Mouse (Mus musculus): Measurements from ENCODE around the gene Inhbe.

The Inhbe gene

DNA sequence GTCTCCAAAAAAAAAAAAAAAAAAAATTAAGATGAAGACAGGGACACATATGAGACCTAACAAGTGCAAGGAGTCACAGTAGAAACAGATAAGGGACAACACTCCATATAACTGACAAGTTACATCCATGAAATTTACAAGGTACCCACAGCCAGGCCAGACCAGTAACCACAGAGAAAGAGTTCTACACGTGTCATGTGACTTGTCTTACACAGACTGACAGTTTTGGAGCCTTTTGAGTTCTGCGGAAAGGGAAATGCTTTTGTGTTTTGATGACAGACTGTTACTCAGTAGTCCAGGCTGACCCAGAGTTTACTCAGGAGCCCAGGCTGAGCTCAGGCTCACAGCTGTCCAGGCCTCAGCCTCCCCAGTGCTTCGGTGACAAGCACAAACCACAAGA lies 11.2 kb downstream of the Inhbe start:
- no peak for DNase-seq (ENCODE audit: low read depth)

DNA sequence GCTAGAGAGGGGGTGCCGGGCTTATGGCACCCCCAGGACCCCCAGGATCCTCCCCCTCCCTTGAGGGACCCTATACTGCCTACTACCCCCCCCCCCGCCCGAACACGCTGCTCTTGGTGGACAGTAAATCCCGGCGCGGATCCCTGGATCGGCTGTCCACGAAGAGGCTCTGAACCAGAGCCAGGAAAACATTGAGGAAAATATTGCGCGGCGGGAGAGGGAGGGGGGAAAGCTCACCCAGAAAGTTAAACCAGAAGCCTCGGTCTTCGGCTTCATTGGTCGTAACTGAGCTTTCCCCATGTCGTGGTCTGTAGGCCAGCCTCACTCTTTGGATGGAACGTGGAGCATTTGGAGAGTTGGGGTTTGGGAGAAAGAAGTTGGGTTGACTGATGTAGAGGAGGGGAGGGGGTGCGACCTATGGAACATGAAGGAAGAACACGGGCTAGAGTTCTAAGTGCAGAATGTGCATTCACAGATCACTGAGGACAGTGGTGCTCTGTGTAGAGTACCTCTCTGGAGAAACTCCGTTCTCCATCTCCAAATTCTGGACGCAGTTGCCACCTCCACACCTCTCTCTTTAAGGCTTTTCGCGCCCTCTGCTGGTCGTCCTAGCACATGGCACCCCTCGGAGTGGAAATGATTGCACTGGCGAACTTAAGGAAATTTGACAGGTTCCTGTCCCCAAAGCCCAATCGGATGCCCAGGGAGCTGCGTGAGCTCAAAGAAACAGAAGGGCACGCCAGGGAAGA lies 12.1 kb downstream of the Inhbe start, which contains the start of gene Gli1:
Gene Gli1 (minus strand): TSS at position 84 of the 749 bp plus-strand sequence.
- DNase-seq (ENCODE audit: low read depth), result peak; percentile 94

GRCm38 (mm10) chr10:127341360-127341690 lies 12.9 kb downstream of the Inhbe start:
- no peak for DNase-seq (ENCODE audit: low read depth)

- DNase-seq (ENCODE audit: low read depth), result no peak
Observed at GRCm38 (mm10) chr10:127340577-127341359, 13.4 kb downstream of the Inhbe start.

DNA sequence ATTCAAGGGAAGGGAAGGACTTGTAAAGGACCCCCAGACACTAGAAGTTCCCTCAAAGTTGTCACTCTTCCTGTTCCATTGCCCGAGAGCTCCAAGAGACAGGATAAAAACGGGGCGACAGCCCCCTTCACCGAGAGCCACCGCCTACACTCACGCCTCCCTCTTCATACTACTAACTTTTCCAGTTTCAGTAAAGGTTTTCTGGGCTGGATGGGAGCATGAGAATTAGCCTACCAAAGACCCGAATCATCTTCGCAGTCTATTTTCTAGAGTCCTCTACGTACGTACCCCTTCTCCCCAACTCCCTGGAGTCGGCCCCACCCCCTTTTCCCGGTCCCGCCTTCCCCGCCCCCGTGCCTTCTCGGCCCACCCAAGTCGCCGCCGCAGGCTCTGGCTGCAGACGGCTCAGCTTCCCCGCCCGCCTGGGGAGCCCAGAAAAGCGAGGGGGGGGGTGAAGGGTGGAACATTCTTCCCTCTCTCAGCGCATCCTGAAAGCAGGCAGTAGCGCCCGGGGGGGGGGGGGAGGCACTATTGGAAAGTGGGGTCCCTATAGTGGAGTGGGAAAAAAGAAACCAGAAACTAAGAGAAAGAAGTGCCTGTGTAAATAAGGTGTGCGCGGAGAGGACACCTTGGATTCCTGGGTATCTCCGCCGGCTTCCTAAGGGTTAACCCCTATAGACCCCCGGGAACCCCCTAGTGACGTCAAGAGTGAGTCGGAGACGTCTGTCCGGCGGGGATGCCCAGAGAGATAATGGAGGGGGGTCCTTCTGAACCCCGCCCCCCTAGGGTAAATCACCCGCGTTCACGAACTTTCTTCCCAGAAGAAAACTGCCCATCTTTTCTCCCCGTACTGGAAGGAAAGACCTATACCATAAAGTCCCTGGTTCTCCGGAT lies 14.3 kb downstream of the Inhbe start:
- DNase-seq (ENCODE audit: low read depth), result peak; percentile 80

DNA sequence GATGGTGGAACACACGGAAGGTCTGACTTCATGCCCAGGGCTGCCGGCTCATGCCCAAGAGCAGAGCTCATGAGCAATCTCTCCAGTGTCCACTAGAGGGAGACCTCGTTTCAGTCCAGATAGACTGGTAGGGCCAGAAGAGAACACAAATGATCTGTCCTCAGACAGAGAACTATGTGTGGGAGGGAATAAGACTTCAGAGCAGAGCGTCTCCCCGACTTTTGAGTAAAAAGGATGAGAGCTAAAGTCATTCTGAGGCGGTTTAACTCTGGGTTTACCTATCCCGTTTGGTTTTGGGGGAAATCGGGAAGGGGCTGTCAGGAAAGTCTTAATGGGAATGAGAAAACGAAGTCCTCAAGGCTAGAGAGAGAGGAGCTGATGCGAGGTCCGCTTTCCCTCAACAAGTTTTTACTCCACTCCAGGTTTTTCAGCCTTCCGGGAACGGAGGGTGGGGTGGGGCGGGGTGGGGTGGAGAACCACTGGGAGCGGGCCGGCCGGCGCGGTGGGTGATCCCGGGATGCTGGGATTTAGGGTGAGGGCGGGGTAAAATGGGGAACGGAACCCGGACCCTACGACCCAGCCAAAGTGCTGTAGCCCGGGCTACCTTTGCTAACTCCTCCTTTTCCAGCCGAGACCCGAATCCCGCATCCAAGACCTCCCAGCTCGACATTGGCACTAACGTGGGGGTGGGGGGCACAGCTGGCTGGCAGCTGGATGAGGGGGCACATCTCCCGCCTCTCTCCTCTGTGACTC lies 15.1 kb downstream of the Inhbe start:
- peak; percentile 96 for DNase-seq (ENCODE audit: low read depth)

- no peak for DNase-seq (ENCODE audit: low read depth)
Observed at GRCm38 (mm10) chr10:127337536-127338099, 16.6 kb downstream of the Inhbe start.

DNA sequence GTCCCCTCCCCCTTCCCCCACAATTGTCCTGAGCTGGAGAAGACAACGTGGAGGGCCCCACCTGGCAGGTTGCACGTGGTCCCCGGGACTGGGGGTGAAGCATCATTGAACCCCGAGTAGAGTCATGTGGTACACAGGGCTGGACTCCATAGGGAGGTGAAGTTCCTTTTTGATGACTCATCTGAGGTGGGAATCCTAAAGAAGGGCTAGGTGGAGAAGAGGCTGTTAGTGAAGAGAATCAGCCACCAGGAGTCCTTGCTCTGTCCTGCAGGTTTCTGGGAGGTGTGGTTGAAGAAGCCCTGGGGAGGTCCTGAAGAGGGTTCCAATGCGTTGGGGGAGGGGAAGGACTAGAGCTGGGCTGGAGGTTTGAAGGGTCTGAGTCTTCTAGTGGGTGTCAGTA lies 17.3 kb downstream of the Inhbe start:
- no peak for DNase-seq (ENCODE audit: low read depth)

DNA sequence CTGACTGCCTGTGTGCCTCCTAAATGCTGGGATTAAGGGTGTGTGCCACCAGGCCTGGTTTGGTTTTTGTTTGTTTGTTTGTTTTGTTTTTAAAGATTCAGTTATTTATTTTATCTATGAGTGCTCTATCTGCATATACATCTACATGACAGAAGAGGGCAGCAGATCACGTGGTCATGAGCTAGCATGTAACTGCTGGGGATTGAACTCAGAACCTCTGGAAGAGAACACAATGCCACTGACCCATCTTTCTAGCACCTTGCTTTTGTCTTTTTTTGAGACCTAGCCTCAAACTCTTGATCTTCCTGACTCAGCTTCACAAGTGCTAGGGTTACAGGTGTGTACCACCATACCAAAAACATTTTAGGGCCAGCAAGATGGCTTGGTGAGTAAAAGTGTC lies 18.9 kb downstream of the Inhbe start:
- no peak for DNase-seq (ENCODE audit: low read depth)

DNA sequence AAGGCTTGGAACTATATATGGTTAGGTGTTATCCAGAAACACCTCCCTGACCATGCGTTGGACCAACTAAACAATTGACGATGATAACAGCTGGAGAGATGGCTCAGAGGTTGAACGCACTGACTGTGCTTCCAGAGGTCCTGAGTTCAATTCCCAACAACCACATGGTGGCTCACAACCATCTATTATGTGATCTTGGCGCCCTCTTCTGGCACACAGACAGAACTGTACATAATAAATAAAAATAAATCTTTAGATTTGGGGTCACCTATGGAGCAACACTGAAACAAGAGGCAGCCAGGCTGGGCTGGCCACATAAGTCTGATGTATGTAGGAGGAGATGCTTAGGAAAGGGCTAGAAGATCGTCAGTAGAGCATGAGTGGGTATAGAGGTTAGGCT lies 21.1 kb downstream of the Inhbe start:
- peak; percentile 48 for DNase-seq (ENCODE audit: low read depth)

DNA sequence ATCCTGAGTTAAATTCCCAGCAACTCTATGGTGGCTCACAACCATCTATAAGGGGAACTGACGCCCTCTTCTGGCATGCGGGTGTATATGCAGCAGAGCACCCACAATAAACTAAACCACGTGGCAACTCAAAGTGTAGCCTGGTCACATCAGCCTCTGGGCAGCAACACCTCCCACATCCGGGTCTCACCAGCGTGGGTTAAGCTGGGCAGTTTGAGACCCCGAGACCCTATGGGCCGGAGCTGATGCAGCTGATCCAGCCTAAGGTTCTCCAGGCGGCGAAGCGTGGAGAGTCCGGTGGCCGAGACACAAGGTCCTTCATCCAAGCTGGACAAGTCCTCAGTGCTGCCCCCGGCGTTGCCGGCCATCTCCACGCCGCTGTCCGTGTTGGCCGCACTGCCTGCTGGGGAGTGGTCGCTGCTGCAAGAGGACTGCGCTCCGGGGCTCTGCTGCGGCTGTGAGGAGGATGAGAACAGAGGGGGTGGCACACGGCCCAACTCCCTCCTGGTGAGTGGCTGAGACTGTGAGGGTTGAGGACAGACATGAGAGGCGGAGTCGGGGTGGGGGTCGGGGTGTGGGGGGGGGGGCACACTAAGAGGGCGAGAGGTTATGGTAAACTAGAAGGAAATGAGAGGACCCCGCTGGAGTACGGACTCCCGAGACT lies 21.9 kb downstream of the Inhbe start:
- no peak for DNase-seq (ENCODE audit: low read depth)

DNA sequence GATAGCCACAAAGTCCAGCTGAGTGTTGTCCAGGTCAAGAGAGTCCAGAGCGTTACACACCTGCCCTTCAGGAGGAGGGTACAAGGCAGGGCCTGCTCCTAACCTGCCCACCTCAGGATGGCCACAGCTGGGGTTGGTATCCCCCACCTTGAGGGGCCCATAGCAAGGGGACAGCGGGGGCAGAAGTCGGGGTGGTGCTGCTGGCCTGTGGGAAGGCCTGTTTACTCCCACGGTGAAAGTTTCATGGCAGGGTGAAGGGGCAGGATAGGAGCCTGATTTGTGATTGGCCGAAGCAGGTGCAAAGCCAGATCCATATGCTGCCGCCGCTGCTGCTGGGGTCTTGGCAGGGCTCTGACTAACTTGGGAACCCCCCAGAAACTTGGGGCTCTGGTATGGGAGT lies 24.0 kb downstream of the Inhbe start:
- DNase-seq (ENCODE audit: low read depth), result no peak

- DNase-seq (ENCODE audit: low read depth), result no peak
Observed at GRCm38 (mm10) chr10:127327461-127328145, 26.6 kb downstream of the Inhbe start.

DNA sequence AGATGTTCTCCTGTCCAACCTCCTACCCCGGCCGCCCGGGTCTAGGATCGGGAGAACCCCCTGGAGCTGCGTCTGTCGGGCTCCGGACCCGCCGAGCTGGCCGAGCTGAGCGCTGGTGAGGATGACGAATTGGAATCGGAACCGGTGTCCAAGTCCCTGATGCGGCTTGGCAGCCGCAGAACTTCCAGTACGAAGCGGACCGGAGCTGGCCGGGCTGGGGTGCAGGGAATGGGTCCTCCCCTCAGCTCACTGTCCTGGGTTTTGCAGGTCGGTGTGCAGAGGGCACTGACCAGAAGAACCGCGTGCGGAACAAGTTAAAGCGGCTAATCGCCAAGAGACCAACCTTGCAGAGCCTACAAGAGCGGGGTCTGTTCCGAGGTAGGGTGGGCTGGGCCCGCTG lies 27.4 kb downstream of the Inhbe start:
- no peak for DNase-seq (ENCODE audit: low read depth)

DNA sequence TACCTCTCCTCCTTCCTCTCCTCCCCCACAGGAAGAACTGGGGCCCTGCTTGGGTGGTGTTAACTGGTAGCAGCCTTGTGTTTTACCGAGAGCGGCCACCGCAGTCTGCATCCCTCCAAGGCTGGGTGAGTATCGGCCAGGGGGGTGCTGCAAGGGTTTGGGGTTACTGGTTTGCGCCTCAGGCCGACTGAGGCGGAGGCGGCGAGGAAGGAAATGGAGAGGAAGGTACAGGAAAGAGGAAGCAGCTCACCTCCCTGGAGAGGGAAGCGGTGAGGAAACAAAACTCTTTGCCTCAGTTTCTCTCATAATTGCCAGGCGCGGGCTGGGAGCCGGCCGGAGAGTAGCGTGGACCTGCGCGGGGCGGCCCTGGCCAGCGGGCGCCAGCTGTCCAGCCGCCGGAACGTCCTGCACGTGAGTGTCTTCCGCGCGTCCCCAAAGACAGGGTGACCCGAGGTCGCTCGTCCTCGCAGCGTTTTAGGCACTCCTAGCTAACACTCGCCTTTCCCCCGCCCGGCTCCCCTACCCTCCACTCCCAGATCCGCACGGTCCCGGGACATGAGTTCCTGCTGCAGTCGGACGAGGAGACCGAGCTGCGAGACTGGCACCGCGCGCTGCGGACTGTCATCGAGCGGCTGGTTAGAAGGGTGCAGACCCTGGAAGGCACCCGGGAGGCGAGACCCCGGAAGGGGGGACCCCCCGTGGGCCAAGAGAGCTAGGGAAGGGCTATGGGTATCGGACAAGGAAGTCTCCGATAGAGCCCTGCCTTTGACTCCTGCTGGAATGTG lies 28.0 kb downstream of the Inhbe start:
- DNase-seq (ENCODE audit: low read depth), result no peak

GRCm38 (mm10) chr10:127325454-127326016 lies 28.7 kb downstream of the Inhbe start:
- no peak for DNase-seq (ENCODE audit: low read depth)

DNA sequence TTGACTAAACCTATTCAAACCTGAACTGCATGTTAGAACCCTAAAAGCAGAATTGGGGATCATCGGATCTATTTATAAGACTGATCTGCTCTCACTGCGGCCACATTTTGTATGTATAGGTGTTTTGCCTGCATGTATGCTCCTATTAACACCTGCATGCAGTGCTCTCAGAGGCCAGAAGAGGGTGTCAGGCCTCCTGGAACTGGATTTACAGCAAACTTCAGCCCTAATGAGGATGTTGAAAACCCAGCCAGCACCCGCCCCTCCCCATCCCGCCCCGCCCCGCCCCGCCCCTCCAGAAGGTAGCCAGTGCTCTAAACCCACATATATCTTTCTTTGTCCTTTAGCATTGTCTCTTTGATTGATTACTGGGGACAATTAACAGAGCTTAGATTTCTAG lies 29.7 kb downstream of the Inhbe start:
- peak; percentile 62 for DNase-seq (ENCODE audit: low read depth)

GRCm38 (mm10) chr10:127323131-127323855 lies 30.9 kb downstream of the Inhbe start:
- no peak for DNase-seq (ENCODE audit: low read depth)
